Mouse (Mus musculus) liver, embryonic 14.5 days (tissue): ENCODE measurements at regions not wholly inside any gene's neighbourhood (a gene's known extent, or its start where the extent isn't known, plus 50 kb on each side); places are given as distances from the start of the nearest gene placed in this dataset.

Experiments used
- ATAC-seq: fragments of 200-750 bp; cut with Nextera tagmentation; 2 replicates; pipeline ENCODE4 v1.8.0; 2017; ENCODE audit warnings: moderate number of reproducible peaks, mild to moderate bottlenecking, moderate library complexity; ENCODE audit not compliant: insufficient read depth
- DNase-seq, 3 experiments: peaks; one replicate each; pipeline ENCODE4 v3.0.0-alpha.2; 2012 to 2013; ENCODE audit warnings: low read depth in 3 of 3, low spot score in 3 of 3
- H3K27ac ChIP-seq: fragments of 300-500 bp; sonication (generic); 2 replicates; pipeline ENCODE4 v1.5.1; 2014; ENCODE audit warnings: moderate library complexity, mild to moderate bottlenecking, control low read depth, inconsistent platforms
- H3K27me3 ChIP-seq: fragments of 300-500 bp; sonication (generic); 2 replicates; pipeline ENCODE4 v1.6.1; 2014; ENCODE audit warnings: mild to moderate bottlenecking, low read length, moderate library complexity; ENCODE audit not compliant: control insufficient read depth, insufficient read depth
- H3K36me3 ChIP-seq: fragments of 300-500 bp; sonication (generic); replicated peaks from 2 replicates; pipeline ENCODE4 v1.6.1; 2014; ENCODE audit warnings: low read depth; ENCODE audit not compliant: control insufficient read depth, insufficient read depth
- H3K4me1 ChIP-seq, 2 experiments: fragments of 200-500 bp in 1 of 2; fragments of 300-500 bp in 1 of 2; sonication (generic) in 1 of 2; replicated peaks; 2 replicates each; pipeline ENCODE4 v1.6.1; 2012 to 2014; ENCODE audit warnings: antibody characterized with exemption in 1 of 2, inconsistent platforms in 1 of 2, low read length in 1 of 2; ENCODE audit not compliant: control insufficient read depth in 2 of 2, insufficient read depth in 2 of 2
- H3K4me2 ChIP-seq: fragments of 300-500 bp; sonication (generic); 2 replicates; pipeline ENCODE4 v1.6.1; 2014; ENCODE audit warnings: low read depth, mild to moderate bottlenecking, control low read depth, moderate library complexity
- H3K4me3 ChIP-seq, 2 experiments: fragments of 200-500 bp in 1 of 2; fragments of 300-500 bp in 1 of 2; sonication (generic) in 1 of 2; 2 replicates each; pipeline ENCODE4 v1.5.1; 2012 to 2014; ENCODE audit warnings: low read depth in 2 of 2, low read length in 2 of 2, mild to moderate bottlenecking in 2 of 2, control low read depth in 1 of 2, inconsistent platforms in 1 of 2, moderate library complexity in 1 of 2; ENCODE audit not compliant: insufficient read depth in 1 of 2
- H3K9ac ChIP-seq: fragments of 300-500 bp; sonication (generic); replicated peaks from 2 replicates; pipeline ENCODE4 v1.6.1; 2014; ENCODE audit warnings: mild to moderate bottlenecking, control low read depth, moderate library complexity
- H3K9me3 ChIP-seq: fragments of 300-500 bp; sonication (generic); 2 replicates; pipeline ENCODE4 v1.6.1; 2016; ENCODE audit warnings: low read length, mixed read lengths; ENCODE audit not compliant: control insufficient read depth
- CTCF ChIP-seq: IDR thresholded peaks from 2 replicates; pipeline ENCODE4 v1.5.1; 2016; ENCODE audit warnings: antibody characterized with exemption, low read depth, control low read depth
- EP300 ChIP-seq: IDR thresholded peaks from 2 replicates; pipeline ENCODE4 v1.6.1; 2016; ENCODE audit warnings: antibody characterized with exemption, low read depth

GRCm38 (mm10) chr4:61962315-61962714 is 91.6 kb downstream of the Mup20 start:
- Histone ChIP-seq H3K4me1 (no peaks in the 10 kb centered on the region), H3K9ac (no peak overlapping the region), H3K9me3 (no peaks in the 10 kb centered on the region), H3K4me3 (no peak overlapping the region), H3K27ac (no peak overlapping the region), H3K4me2 (no peak overlapping the region), H3K36me3 (no peaks in the 10 kb centered on the region), H3K27me3 (no peaks in the 10 kb centered on the region)
- TF ChIP-seq EP300 (no peak), CTCF (no peak)
- no peak for ATAC-seq
- DNase-seq: no peak
